Mouse (Mus musculus): Measurements from ENCODE around the gene Mettl7b.

Gene Mettl7b

DNA sequence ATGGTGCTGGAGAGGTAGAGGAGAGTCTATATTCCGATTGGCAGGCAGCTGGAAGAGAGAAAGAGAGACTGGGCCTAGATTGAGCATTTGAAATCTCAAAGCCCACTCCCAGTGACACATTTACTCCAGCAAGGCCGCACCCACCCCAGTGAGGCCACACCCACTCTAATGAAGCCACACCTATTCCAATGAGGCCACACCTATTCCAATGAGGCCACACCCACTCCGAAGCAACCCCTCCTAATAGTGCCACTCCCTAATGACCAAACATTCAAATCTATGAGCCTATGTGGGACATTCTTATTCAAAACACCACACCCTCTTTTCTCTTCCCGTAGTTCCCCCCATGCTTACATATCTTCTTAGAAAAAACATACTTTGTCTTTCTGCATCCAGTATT is 13.3 kb downstream of the Mettl7b start:
- no peak for DNase-seq (ENCODE audit: low read depth)

DNA sequence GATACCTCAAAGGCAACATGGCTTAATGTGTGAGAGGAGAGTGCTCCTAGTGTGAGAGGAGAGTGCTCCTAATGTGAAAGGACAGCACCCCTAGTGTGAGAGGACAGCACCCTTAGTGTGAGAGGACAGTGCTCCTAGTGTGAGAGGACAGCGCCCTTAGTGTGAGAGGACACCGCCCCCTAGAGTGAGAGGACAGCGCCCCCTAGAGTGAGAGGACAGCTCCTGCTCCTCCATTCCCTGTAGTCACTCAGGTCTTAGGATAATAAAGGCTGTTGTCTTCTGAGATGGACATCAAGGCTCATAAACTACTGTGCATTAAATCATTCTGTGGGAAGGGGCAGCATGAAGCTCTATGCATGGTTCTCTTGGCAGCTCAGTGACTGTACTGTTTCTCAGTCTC is 15.1 kb downstream of the Mettl7b start:
- DNase-seq (ENCODE audit: low read depth) = peak; percentile 10

DNA sequence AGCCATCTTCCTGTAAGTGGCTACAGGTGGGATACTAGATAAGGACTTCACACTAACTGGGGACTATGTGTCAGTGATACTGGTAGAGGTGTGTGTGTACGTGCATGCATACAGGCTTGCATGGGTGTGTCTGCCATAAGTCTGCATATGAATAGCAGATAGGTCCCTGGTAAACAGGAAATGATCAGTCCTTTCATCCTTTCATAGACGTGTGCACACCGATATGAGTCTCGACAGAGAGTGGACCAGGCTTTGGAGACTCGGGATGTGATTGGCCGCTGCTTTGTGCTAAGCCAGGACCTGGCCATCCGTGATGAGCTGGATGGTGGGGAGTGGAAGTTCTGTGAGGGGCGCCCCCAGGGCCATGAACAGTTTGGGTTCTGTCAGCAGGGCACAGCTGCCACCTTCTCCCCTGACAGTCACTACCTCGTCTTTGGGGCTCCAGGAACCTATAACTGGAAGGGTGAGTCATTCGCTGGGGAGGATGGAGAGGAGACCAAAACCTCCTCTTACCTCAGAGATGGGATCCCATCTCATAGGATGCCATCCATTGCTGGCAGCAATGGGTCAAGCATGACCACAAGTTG is 20.2 kb downstream of the Mettl7b start:
- no peak for DNase-seq (ENCODE audit: low read depth)

DNA sequence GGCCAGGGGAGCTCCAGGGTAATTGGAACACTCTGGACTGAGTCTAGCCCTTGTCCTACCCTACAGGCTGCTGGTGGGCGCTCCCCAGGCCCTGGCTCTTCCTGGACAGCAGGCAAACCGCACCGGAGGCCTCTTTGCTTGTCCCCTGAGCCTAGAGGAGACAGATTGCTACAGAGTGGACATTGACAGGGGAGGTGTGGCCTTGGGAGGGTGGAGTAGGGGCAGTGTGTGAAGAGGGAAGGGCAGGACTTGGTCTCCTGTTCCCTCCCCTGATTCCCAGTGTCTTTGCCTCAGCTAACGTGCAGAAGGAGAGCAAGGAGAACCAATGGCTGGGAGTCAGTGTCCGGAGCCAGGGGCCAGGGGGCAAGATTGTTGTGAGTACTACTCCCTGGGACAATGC is 21.8 kb downstream of the Mettl7b start:
- no peak for DNase-seq (ENCODE audit: low read depth)

DNA sequence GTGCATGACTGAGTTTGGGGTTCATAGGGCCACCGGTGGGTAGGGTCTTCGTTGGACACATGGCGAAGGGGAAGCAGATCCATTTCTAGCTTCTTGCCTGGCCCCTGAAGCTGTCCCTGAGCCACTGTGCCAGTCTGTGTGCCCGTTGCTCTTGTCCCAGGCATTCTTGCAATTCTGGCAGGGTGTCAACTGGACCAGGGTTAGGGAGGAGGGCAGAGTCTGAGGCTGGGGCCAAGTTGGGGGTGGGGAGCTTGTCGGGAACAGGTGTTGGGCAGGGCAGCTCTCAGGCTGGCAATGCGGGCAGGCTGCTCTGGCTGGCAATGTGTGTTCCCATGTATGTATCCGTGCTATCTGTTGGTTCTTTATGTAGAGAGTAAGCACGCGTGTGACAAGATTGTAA is 22.3 kb downstream of the Mettl7b start:
- no peak for DNase-seq (ENCODE audit: low read depth)

DNA sequence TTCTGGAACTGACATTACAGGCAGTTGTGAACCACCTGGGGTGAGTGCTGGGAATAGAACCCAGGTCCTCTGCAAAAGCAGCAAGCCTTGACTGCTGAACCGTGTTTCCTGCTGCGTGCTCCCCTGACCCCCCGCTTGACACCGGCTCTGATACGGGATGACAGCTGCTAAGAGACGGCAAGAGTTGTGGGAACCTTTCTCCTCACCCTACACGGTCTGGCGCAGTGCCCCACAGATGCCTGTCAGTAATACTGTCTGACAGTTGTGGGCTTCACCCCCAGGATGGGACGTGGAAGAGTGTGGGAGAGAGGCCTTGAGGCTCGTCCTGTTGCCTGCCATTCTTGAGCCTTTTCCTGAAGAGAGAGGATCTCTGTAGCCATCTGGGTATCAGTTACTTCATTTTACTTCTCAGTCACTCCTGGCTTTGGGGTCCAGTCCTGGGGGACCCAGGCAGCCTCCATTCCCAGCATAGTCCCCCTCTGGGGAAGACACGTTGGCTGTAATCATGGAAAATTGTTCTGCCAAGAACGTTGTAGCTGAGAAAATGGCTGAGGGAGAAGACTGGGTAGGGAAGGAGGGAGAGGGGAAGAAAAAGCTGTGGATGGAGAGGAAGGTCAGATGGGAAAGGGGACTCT is 22.9 kb downstream of the Mettl7b start:
- no peak for DNase-seq (ENCODE audit: low read depth)

DNA sequence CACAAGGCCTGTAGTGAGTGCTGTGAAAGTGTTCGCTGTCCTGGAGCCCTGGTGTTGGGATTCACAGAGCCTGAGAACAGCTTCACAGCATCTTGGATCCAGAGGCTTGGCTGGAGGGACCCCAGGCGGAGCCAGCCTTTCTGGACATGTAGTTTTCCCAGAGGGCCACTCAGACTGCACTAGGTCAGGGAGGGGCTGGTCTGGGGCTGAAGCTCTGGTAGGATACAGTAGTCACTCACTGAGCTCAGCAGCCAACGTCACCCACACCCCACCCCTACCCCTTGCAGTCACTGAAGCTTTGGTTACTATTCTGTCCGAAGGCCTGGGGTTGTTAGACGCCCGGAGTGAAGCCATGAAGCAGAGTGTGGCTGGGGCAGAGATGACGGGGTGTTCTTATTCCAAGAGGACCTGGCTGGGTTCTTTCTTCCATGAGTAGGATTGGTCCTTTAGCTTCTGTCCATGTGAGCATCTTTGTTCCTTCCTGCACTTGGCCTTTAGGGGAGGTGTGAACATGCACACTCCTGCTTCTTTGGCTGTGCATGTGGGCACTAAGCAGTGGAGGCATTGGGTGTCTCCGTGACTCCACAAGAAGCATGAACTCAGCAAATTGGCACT is 24.9 kb downstream of the Mettl7b start:
- no peak for DNase-seq (ENCODE audit: low read depth)

DNA sequence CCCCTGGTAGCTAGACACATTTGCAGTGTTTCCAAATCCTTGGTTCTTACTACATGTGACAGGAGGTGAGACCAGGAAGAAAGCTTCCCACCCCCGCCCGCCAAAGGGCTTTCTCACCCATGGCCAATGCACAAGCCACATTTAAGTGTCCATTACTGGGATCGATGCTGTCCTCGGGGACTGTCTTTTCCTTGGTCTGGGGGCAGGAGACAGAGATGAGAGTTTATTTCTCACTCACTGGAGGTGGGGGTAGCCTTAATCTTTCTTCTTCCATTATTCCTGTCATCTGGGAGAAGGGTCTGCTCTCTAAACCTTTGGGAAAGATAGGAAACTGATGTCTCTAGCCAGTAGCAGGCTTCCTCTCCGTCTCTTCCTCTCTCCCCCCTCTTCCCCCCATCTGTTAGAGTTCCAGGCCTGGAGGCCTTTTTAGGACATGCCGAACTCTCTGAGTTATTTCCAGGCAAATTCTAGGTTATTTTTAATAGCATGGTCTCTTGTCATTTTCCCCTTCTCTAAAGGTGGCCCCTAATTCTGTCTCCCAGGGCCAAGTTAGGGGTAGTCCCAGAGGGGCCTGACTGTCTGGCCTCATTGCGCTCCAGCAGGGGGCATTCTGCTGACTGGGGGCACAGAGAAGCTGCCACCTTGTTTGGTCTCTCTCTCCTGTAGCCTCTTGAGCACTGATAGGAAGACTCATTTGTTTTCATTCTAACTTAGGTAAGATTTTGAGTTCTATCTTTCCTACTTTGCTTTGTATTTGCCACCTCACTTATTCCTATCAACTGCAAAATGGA is 25.6 kb downstream of the Mettl7b start:
- no peak for DNase-seq (ENCODE audit: low read depth)

DNA sequence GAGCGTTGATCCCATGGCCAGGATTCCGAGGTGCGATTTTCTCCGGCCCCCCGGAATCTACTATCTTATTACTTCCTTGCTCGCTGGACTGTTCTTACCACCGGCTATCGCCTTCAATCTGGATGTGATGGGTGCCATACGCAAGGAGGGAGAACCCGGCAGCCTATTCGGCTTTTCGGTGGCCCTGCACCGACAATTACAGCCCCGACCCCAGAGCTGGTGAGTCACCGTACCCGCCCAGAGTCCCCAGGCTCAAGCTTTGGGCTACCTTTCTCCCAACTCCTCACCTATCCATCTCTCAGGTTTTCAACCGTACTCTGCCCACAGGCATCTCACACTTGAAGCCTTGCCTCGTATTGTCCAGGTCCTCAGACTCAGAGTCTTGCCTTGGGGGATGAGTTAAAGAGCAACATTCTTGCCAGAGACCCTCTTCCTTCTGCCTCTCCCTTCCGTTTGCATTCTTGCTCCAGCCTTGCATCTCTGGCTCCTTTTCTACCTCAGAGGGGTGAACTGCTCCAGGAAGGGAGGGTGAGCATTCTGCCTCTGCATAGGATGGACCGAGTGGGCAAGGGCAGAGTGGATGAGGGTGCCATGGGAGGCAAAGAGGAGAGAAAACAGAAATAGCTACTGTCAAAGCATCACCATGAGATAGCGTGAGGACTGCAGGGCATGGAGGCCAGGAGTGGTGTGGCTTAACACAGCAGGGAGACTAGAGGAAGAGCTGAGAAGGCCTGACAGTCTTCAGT is 26.6 kb downstream of the Mettl7b start:
- DNase-seq (ENCODE audit: low read depth) = no peak

DNA sequence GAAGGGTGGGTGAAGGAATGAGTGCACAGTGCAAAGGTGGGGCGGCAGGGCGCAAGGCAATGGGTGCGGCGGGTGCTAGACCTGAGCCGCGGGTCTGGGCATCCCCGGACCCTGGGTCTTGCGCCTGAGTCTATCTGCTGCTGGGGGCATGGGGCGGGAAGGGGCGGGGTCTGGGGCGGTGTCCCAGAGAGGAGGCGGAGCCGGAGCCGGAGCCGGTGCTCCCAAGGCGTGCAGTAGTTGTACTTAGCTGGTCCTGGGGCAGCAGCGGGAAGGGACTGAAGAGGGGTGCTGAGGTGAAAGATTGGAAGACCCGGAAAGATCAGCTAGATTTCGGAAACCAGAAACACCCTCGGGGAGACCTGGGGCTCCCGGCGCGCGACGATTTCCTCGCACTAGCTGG is 27.2 kb downstream of the Mettl7b start, which contains the start of gene Itga7:
Gene Itga7 (plus strand): TSS at position 245 of the 400 bp plus-strand sequence.
- DNase-seq (ENCODE audit: low read depth) = no peak

DNA sequence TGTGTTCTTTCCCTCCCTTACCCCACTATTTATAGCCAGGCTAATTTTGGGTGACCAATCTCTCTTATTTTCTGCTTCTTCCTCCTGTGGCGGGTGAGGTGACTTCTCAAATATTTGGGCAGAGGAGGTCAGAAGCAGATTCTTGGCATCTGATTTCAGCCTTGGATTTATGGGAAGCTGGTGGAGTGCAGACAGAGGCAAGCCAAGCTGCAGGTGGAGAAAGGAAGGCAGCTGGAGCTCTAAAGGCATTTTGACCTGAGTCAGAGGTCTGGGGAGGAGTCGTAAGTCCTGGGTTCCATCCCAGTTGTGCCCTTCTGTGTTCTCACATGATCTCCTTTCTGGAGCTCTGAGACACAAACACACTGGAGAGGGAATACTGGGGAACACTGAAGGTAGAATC is 29.3 kb downstream of the Mettl7b start:
- DNase-seq (ENCODE audit: low read depth) = no peak

DNA sequence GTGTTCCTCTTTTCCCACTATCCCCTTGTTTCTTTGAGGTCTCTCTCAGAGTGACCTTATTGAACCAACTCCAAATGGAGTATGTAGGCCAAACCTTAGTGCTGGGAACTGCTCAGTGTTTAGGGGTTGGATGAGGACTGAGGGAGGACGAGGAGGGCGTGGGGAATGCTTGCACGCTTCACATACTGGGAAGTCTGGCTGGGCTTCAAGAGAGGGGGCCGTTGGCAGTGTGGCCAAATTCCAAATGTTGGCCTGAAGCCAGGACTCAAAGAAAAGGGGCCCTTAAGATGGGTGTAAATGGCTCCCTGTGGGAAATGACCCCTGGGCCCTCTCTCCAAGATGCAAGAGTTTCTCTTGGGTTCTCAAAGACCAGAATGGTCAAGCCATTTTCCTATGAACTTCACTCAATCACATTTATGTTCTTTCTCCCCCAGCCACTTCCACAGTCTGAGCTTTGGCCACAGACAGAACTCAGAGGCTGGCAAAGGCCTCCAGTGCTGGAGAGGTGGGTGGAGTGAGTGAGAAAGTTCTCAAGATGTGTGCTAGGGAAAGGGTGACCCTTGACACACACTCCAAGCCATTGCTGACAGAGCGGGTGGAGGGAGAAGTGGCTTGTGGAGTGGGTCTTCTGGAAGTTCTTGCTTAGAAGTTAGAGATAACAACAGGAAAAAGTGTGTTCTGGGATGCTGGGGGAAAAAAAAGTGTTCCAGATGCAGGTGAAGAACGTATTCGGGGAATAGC is 31.0 kb downstream of the Mettl7b start:
- DNase-seq (ENCODE audit: low read depth) = no peak

DNA sequence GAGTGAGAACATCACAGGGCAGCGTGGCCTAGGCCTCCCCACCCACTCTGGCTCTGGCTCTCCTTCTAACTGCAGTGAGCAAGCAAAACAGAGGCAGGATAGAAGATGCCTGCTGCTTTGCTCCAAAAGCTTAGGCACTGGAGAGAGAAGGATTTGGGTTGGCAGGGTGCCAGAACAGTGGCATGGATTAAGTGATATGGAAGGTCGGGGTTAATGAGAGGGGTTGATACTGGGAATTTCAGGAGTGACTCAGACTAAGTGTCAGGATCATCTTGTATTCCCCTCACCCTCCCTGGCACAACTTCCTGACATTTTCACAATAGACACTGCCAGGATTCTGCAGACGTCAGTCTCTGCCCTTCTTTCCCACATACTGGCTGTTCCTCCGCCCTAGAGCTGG is 32.4 kb downstream of the Mettl7b start:
- no peak for DNase-seq (ENCODE audit: low read depth)

DNA sequence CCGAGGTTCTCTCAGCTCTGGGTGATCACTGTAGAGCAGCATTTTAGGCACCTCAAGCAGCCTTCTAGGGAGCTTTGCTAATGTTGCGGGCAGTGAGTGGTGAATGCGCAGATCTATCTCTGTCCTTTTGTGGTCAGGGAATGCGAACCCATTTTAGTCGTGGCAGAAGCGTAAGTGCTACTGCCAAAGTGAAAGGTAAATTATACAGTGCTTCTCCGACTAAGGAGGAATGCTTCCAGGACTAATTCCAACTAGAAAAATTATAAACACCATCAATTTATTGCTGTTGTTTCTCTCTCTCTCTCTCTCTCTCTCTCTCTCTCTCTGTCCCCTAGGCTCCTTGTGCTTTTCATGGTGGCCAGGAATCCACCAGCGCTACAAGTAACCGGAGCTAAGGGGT is 36.9 kb downstream of the Mettl7b start, which contains the start of gene Bloc1s1:
Gene Bloc1s1 (minus strand): TSS at position 101 of the 400 bp plus-strand sequence.
- no peak for DNase-seq (ENCODE audit: low read depth)

DNA sequence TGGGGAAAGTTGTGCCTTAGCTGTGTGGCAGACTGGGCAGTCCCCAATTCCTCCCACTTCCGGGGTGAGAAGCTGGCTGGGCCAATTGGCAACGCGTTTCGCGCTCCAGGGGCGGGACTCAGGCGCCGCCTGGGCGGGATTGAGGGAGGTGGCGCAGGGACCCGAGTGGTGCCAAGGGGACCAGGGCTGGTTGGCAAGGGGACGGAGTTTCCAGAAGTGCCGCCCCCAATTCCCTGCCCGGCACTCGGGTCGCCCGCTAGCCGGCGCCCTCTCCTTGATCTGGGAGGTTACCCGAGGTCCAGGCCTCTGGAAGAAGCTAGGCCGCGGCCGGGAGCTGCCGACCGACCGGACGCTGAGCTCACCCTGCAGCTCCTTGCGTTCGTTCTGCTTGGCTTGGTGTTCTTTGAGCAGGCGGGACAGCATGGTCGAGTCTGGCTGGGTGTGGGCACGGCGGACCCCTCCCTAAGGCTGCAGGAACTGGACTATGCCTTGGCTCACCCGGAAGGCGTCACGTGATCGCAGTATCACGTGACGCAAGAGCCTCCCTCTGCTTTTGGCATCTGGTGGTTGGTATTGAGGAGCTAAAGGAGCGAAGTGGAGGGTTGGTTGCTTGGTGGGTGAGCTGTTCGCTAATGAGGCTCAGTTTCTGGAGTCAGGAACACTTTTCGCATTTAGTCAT is 37.6 kb downstream of the Mettl7b start:
- DNase-seq (ENCODE audit: low read depth) = peak; percentile 85

DNA sequence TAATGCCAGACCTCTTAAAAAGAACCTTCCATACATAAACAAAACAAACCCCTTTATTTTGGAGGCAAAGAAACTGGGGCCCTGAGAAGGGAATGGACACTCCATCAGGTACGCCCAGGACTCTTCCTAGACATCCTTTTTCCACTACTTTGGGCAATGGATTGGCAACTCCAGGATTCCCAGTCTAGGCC is 38.1 kb downstream of the Mettl7b start, which contains the start of gene Rdh5:
Gene Rdh5 (minus strand): TSS at position 67 of the 191 bp plus-strand sequence.
- no peak for DNase-seq (ENCODE audit: low read depth)

DNA sequence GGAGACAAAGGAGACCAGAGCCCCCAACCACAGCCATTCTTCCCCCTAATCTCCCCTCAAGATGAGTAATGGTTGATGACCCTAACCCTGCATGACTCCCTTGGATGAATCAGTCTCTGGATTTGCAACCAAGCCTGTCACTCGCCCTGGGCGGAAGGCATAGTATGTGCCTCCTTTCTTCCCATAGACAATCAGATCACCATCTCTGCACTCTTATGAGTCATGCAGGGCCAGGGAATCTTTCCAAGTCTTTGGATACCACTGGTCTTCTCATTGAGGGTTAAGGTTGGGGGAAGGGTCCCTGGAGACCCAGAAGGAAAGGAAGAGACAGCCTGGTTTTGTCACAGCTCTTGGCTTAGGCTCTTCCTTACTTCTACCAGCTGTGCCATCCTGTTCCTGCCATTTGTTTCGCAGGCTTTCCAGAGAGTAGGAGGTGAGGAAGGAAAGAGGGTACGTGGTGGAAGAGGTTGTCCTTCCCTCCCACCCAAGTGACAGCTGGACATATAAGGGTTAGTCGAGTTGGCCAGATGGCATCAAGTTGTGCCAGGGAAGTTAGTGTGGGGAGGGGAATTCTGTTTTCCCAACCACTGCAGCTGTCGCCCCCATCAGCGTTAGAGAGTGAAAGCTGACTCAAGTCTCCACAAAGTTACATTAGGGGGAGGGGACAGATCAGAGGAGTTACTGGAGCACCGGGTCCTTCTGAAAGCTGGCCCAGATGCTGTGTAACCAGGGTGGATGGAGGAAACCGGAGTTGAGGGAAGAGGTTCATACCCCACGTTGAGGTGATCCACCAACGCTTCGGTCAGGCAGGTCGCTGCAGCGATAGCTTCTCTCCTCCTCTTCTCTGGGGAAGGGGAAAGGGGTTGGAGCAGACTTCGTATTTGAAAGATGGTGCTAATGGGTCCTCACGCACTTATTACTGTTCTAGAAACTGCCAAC is 38.6 kb downstream of the Mettl7b start:
- no peak for DNase-seq (ENCODE audit: low read depth)

DNA sequence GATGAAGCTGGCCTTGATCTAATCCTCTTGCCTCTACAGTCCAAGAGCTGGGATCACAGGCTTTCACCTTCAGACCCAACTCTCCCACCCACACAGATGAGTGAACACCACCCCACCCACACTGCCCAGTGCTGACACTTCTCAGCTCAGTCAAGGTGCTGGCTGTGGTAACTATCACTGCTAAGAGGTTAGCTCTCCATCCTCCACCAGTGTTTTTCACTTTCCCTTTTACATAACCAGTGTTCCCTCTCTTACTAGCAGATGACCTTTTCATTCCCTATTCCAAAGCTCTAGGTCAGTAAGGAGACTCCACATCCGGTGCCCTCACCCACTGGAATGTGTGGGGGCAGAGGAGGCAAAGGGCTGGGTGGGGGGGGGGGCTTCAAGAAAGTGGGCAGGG is 39.5 kb downstream of the Mettl7b start:
- DNase-seq (ENCODE audit: low read depth) = no peak

DNA sequence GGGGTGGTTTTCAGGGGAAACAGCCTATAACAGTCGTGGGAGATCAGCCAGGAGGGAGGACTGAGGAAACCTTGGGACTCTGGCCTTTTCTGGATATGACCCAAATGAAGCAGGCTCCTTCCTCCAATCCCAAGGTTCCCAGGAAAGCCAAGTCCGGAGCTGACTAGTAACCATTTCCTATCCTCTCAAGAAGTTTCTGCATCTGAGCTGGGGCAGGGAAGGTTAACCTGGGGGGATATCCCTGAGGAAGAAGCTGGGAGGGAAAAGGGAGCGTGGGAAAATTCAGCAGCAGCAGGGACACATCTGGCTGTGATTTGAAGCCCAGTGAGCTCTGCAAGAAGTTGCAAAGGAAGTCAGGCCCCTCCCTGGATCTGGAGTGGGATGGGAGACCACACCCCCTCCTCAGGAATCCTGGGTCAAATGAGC is 40.0 kb downstream of the Mettl7b start:
- DNase-seq (ENCODE audit: low read depth) = no peak

DNA sequence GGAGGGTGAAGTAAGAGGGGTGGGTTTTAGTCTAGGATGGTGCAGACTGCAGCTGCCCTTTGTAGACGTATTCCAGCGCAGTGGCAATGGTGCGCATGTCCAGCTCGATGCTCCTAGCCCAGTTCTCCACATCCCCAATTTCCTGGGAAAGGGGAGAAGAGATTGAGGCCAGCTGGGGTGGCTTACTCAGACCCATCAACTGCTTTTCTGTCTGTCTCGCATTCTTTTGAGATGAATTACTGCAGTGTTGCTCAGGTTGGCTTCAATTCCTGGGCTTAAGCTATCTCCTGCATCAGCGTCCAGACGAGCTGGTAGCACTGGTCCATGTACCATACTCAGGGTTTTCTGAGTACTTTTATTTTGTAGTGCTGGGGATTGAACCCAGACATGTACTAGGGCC is 40.8 kb downstream of the Mettl7b start:
- DNase-seq (ENCODE audit: low read depth) = no peak

All from c-Kit-positive CD71-positive TER-119-negative erythroid progenitor cells, embryonic 14.5 days (primary cell).